Mouse (Mus musculus) gastrocnemius, postnatal 10 days (tissue): ENCODE data around the gene Tnip1. TPM values are rescaled to one million over a fixed set of nuclear protein-coding genes. Genes with fewer than 3 reads are reported as not detected.
A peak's percentile ranks its signal among the peaks of the same experiment; 100 is the strongest.
"Not testable (repeated sequence)": the region's sequence is repeated elsewhere in the genome, so short reads cannot be mapped to it uniquely, and the experiment has no call there.

Source experiments
- DNase-seq: peaks from one replicate; pipeline ENCODE4 v3.0.0; 2021; ENCODE audit warnings: mixed read lengths
- total RNA-seq, 2 experiments: library from RNA; stranded (reverse); gene quantifications; 2 replicates each; pipeline ENCODE4 v1.2.3; 2021

Gene Tnip1
- total RNA-seq, 2 experiments from 2014 or later, result 31.7 to 37.5 TPM

- no peak for DNase-seq
Observed at GRCm38 (mm10) chr11:54972049-54972723, 9.5 kb upstream of the Tnip1 start.

- no peak for DNase-seq
Observed at GRCm38 (mm10) chr11:54971365-54972048, 8.8 kb upstream of the Tnip1 start.

- DNase-seq, result no peak
Observed at GRCm38 (mm10) chr11:54965234-54965633, 2.5 kb upstream of the Tnip1 start.

- no peak for DNase-seq
Observed at GRCm38 (mm10) chr11:54961921-54962320, 796 bp downstream of the Tnip1 start.

- DNase-seq, result no peak
Observed at GRCm38 (mm10) chr11:54961164-54961850, 1.4 kb downstream of the Tnip1 start.

- DNase-seq, result no peak
Observed at GRCm38 (mm10) chr11:54960251-54960650, 2.5 kb downstream of the Tnip1 start.

- DNase-seq, result no peak
Observed at GRCm38 (mm10) chr11:54958571-54959073, 4.1 kb downstream of the Tnip1 start.

GRCm38 (mm10) chr11:54957708-54958107, 5.0 kb downstream of the Tnip1 start:
- DNase-seq, result not testable (repeated sequence)

- no peak for DNase-seq
Observed at GRCm38 (mm10) chr11:54956912-54957311, 5.8 kb downstream of the Tnip1 start.

GRCm38 (mm10) chr11:54955735-54956480, 6.8 kb downstream of the Tnip1 start:
- DNase-seq, result peak; percentile 99

- not testable (repeated sequence) for DNase-seq
Observed at GRCm38 (mm10) chr11:54955400-54955734, 7.3 kb downstream of the Tnip1 start.

GRCm38 (mm10) chr11:54954716-54955115, 8.0 kb downstream of the Tnip1 start:
- no peak for DNase-seq

GRCm38 (mm10) chr11:54953993-54954446, 8.7 kb downstream of the Tnip1 start:
- DNase-seq, result no peak

GRCm38 (mm10) chr11:54952651-54953050, 10.1 kb downstream of the Tnip1 start:
- no peak for DNase-seq

- DNase-seq, result no peak
Observed at GRCm38 (mm10) chr11:54950684-54951083, 12.0 kb downstream of the Tnip1 start.

GRCm38 (mm10) chr11:54949717-54950116, 13.0 kb downstream of the Tnip1 start:
- no peak for DNase-seq

GRCm38 (mm10) chr11:54944702-54945101, 18.0 kb downstream of the Tnip1 start:
- no peak for DNase-seq

- no peak for DNase-seq
Observed at GRCm38 (mm10) chr11:54940056-54940455, 22.7 kb downstream of the Tnip1 start.

- DNase-seq, result no peak
Observed at GRCm38 (mm10) chr11:54939501-54939900, 23.2 kb downstream of the Tnip1 start.

- no peak for DNase-seq
Observed at GRCm38 (mm10) chr11:54936771-54937140, 26.0 kb downstream of the Tnip1 start.

- no peak for DNase-seq
Observed at GRCm38 (mm10) chr11:54936035-54936770, 26.5 kb downstream of the Tnip1 start.

GRCm38 (mm10) chr11:54934198-54934597, 28.5 kb downstream of the Tnip1 start:
- no peak for DNase-seq
